Mouse (Mus musculus) heart, postnatal 4 days (tissue): ENCODE data around the gene Cnnm2. TPM values are rescaled to one million over a fixed set of nuclear protein-coding genes. Genes with fewer than 3 reads are reported as not detected.

ENCODE experiments used
- DNase-seq: peaks from one replicate; pipeline ENCODE4 v3.0.0; 2021
- total RNA-seq, 2 experiments: library from RNA; stranded (reverse); gene quantifications; 2 replicates each; pipeline ENCODE4 v1.2.3; 2021

The Cnnm2 gene
- total RNA-seq, 2 experiments from 2014 or later, result 7.1 to 7.4 TPM

- DNase-seq, result no peak
Measured at GRCm38 (mm10) chr19:46799903-46800583, 38.6 kb downstream of the Cnnm2 start.

GRCm38 (mm10) chr19:46801492-46801891 lies 40.1 kb downstream of the Cnnm2 start:
- no peak for DNase-seq

GRCm38 (mm10) chr19:46802306-46802705 lies 40.9 kb downstream of the Cnnm2 start:
- DNase-seq, result no peak

- DNase-seq, result no peak
Measured at GRCm38 (mm10) chr19:46803732-46804131, 42.3 kb downstream of the Cnnm2 start.

DNA sequence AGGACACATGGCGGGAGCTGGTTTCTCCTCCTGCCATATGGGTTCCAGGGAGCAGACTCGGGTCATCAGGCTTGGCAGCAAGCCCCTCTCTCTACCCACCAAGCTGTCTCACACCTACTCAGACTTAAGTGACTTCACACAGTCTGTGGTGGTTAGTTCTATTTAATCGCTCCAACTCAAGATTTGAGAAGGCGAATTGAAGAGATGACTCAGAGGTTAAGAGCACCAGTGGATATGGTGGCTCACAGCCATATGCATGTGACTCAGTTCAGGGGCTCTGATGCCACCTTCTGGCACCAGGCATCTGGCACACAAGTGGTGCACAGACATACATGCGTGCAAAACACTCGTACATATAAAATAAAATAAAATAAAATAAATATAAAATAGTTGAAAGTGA lies 43.4 kb downstream of the Cnnm2 start:
- DNase-seq, result peak; percentile 24

GRCm38 (mm10) chr19:46805933-46806688 lies 44.7 kb downstream of the Cnnm2 start:
- DNase-seq, result no peak

GRCm38 (mm10) chr19:46808261-46808660 lies 46.9 kb downstream of the Cnnm2 start:
- no peak for DNase-seq

- no peak for DNase-seq
Measured at GRCm38 (mm10) chr19:46809031-46809430, 47.6 kb downstream of the Cnnm2 start.

GRCm38 (mm10) chr19:46819276-46819675 lies 57.9 kb downstream of the Cnnm2 start:
- no peak for DNase-seq

GRCm38 (mm10) chr19:46822491-46822890 lies 61.1 kb downstream of the Cnnm2 start:
- DNase-seq, result no peak

DNA sequence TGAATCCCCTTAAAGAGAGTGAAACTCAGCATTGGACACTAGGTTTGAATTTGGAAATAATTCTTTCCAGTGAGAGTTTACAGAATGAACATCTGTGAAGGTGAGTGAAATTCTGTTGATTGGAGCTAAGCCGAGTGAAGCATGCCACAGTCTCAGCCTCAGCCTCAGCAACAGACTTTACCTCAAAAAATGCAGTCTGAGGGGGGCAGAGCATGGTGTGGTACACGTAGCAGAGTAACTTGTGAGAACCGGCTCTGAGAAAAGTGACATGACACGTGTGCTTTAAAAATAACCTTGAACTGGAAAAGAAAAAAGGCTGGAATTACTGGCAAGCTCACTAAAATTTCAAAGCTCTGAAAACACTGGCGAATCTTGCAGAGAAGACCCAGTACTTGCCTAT lies 62.4 kb downstream of the Cnnm2 start:
- no peak for DNase-seq

GRCm38 (mm10) chr19:46824867-46825266 lies 63.5 kb downstream of the Cnnm2 start:
- DNase-seq, result no peak

- no peak for DNase-seq
Measured at GRCm38 (mm10) chr19:46827654-46828165, 66.3 kb downstream of the Cnnm2 start.

- no peak for DNase-seq
Measured at GRCm38 (mm10) chr19:46828961-46829360, 67.6 kb downstream of the Cnnm2 start.

- no peak for DNase-seq
Measured at GRCm38 (mm10) chr19:46831381-46831780, 70.0 kb downstream of the Cnnm2 start.

GRCm38 (mm10) chr19:46834301-46834700 lies 72.9 kb downstream of the Cnnm2 start:
- no peak for DNase-seq

GRCm38 (mm10) chr19:46835339-46835738 lies 73.9 kb downstream of the Cnnm2 start:
- DNase-seq, result no peak

DNA sequence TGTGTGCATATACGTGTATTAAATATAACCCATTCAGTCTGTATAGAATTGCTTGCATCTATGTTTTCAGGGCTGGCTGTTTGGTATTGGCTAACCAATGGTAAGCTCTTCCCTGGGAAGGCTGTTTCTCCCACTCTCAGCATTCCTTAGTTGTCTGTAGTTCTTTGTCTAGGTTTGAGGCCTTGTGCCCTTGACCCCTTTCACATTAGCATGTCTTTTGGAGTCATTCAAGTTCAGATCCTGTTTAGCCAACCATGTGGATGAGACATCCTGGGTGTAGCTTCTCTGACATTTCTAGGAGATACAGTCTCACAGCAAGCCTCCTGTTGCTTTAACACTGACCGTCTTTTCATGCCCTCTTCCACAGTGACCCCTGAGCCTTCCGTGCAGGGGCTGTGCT lies 74.7 kb downstream of the Cnnm2 start:
- DNase-seq, result no peak

DNA sequence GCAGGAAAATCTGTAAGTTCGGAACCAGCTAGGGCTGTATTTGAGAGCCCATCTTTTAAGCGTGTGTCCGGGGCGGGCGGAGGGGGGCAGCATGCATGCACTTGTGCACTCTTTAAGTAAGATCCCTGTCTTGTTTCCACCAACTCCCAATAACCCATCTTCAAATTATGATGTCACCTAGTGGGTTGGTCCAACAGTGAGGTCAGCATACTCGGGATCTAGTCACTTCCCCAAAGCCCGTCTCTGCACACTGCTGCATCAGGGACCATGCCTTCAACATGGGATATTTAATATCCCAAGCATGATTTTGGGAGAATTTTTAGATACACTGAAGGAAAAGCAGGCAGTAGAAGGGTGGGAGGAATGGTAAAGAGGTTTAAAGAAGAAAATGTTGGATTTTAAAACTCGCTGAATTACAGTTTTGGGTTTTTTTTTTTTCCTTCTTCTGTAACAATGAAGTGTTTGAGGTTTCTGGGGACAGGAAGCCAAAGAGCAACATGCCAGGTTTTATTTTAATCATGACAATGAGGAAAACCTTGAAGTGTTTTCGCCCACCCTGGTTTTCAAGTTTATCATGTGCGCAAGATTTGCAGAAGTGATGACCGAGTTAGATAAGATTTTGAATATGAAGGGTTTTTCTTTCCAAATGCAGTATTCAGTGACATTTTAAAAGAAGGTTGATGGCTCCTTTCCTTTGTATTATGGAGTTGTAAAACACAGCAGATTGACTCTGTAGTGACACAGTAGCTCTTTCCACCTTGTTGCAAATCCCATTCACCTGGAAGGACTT lies 76.1 kb downstream of the Cnnm2 start:
- no peak for DNase-seq

DNA sequence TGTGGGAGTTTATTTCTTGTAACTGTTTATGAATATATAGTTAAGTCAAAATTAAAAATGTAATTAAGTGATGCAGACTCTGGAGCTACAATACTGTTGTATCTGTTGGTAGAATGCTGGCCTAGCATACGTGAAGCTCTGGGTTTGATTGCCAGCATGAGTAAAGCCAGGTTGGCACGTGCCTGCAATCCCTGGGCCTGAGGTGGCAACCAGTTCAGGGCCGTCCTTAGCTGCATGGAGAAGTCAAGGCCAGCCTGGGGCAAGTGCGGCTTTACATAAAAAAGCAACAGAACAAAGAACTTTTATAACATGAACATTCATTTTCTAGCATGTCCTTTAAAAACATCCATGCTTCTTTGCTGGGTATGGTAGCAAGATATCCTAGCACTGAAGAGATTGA lies 79.6 kb downstream of the Cnnm2 start:
- DNase-seq, result no peak

- peak; percentile 21 for DNase-seq
Measured at GRCm38 (mm10) chr19:46843030-46843429, 81.6 kb downstream of the Cnnm2 start.

- DNase-seq, result no peak
Measured at GRCm38 (mm10) chr19:46846056-46846455, 84.7 kb downstream of the Cnnm2 start.

- no peak for DNase-seq
Measured at GRCm38 (mm10) chr19:46846459-46846858, 85.1 kb downstream of the Cnnm2 start.
